Mouse (Mus musculus): ENCODE results near the gene Gm21981. TPM values are rescaled to one million over a fixed set of nuclear protein-coding genes. Genes with fewer than 3 reads are reported as not detected.
"Not testable (repeated sequence)": the region's sequence is repeated elsewhere in the genome, so short reads cannot be mapped to it uniquely, and the experiment has no call there.

Gene Gm21981
- total RNA-seq, 1 experiment from 2014 or later = 0.41 TPM

DNA sequence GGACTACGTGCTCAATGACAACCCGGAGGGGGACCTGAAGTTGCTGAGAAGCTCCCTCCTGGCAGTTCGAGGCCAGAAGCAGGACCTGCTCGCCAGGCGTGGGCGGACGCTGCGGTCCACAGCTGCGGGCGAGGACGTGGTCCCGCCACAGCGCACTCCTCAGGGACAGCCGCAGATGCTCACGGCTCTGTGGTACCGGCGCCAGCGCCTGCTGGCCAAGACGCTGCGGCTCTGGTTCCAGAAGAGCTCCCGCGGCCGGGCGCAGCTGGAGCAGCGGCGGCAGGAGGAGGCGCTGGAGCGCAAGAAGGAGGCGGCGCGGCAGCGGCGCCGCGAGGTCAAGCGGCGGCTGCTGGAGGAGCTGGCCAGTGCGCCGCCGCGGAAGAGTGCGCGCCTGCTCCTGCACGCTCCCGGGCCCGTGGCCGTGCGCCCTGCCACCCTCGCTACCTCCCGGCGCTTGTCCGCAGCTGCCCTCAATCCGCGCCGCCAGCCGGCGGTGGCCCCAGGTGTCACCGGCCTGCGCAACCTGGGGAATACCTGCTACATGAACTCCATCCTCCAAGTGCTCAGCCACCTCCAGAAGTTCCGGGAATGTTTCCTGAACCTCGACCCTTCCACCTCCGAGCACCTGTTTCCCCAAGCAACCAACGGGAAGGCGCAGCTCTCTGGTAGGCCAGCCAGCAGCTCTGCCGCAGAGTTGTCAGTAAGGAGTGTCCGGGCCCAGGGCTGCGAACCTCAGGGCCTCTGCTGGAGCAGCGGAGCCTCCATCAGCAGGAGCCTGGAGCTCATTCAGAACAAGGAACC, 21.7 kb downstream of the Gm21981 start:
- ATAC-seq (replicated peaks; ENCODE audit: low read depth, poor library complexity, severe bottlenecking) = peak; percentile 53

DNA sequence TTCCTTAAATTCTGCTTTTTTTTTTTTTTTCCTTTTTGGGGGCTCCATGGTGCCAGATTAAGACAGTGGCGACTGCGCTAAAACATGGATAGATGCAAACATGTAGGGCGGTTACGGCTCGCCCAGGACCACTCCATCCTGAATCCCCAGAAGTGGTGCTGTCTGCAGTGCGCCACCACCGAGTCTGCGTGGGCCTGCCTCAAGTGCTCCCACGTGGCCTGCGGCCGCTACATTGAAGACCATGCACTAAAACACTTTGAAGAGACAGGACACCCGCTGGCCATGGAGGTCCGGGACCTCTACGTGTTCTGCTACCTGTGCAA, 22.3 kb downstream of the Gm21981 start:
- 0 out of 2 replicates have a peak, but pooled peaks have one; percentile 13 for ATAC-seq (replicated peaks; ENCODE audit: low read depth, poor library complexity, severe bottlenecking)

- ATAC-seq (replicated peaks; ENCODE audit: low read depth, poor library complexity, severe bottlenecking) = no peak
These were observed 25.1 kb downstream of the Gm21981 start for GRCm38 (mm10) chr17:47669166-47669565.

DNA sequence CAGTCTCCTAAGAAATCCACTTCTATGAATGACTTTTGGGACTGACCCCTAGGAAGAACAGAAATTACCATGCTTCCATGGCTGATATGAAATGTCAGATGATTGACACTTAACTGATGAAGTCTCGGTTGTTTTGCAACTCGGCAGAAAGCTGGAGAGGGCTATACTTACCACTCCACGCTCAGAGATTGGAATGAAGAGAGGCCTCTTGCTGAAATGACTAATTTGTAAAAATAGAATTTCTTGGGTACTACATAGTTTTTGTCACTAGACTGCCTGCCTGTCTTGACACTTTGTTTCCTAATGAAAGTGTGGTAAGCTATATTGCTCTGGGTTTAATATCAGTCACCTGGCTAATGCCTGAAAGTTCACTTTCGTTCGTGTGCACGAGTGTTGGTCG, 29.8 kb downstream of the Gm21981 start:
- no peak for ATAC-seq (replicated peaks; ENCODE audit: low read depth, poor library complexity, severe bottlenecking)

DNA sequence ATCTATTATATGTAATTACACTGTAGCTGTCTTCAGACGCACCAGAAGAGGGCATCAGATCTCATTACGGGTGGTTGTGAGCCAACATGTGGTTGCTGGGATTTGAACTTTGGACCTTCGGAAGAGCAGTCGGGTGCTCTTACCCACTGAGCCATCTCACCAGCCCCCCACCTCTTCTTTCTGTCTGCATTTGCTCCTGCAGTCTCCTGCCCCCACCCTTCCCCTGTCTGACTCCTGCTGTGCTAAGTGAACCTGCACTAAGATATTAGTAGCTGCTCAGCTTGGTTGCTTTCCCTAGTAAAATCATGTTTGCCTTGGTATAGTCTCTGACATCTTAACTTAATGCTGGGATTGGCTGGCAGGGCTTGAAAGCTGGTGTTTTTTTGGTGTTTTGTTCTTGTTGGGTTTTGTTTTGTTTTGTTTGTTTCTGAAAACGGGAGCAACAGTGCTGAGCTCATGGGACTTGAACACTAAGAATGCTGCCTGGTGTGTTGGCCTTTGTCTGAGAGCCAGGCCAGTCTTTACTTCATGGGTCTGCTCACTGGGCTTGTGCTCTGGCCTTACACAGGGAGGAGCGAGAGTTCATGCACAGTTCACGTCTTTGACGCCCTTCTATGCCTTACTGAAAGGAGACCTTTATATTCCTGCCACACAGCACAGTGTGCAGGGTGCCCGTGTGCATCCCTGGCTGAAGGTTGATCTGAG, 31.1 kb downstream of the Gm21981 start:
- no peak for ATAC-seq (replicated peaks; ENCODE audit: low read depth, poor library complexity, severe bottlenecking)

DNA sequence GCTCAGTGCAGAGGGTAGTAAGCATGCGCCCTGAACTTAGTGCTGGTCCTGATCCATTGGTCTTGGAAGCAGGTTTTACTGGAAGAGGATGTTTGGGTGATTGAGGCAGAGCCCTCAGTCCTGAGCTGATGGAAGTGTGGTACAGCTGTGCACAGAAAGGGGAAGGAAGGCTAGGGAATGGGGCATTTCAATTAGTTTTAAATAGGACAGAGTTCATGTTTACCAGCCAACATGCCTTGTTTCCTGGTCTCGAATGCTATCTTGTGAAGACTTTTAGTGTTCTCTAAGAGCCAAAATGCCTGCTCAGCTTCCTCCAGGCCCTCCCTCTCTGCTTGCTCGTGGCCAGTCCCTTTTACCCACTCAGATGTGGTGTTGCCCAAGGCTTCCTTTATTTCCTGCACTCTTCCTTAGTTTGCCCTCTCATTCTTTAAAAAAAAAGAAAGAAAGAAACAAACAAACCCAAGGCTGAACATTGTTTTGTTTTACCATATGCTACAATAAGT, 35.5 kb downstream of the Gm21981 start:
- no peak for ATAC-seq (replicated peaks; ENCODE audit: low read depth, poor library complexity, severe bottlenecking)

DNA sequence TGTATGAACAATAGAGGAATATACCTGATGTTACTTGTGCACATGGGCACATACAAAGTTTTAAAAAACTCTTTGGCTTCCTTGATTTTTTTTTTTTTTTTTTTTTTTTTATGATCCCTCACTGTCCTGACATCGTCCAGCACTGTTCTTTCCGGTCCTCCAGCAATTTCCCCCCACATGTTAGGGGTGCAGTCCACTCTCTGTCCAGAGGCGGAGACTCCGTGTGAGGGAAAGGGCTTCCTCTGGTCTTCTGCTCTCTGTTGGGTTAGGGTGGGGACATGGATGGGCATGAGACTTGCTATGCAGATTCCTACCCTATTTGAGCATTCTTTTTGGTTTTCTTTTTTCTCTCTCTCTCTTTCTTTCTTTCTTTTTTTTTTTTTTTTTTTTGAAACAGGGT, 36.4 kb downstream of the Gm21981 start:
- ATAC-seq (replicated peaks; ENCODE audit: low read depth, poor library complexity, severe bottlenecking) = no peak

- no peak for ATAC-seq (replicated peaks; ENCODE audit: low read depth, poor library complexity, severe bottlenecking)
These were observed 38.6 kb downstream of the Gm21981 start for GRCm38 (mm10) chr17:47655697-47656096.

GRCm38 (mm10) chr17:47654346-47654745, 39.9 kb downstream of the Gm21981 start:
- ATAC-seq (replicated peaks; ENCODE audit: low read depth, poor library complexity, severe bottlenecking) = not testable (repeated sequence)

- ATAC-seq (replicated peaks; ENCODE audit: low read depth, poor library complexity, severe bottlenecking) = no peak
These were observed 42.3 kb downstream of the Gm21981 start for GRCm38 (mm10) chr17:47651953-47652352.

DNA sequence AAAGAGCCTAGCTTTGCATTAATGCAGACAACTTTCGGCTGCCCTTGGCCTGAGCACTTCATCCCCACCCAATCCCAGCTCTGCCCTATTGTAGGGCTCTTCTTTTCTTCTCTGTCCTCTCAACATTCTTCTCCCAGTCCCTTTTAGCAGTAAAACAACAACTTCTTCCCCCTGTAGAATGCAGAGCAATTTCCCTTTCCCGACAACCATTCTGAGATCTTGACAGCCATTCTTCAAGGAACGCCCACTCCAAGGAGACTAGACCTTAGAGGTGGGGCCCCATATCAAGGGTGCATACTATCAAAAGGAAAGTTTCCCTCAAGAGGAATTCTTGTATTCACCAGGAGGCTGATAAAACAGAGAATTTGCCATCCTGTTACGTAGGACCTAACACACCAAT, 45.3 kb downstream of the Gm21981 start:
- no peak for ATAC-seq (replicated peaks; ENCODE audit: low read depth, poor library complexity, severe bottlenecking)

GRCm38 (mm10) chr17:47646683-47647082, 47.6 kb downstream of the Gm21981 start:
- peak; percentile 93 for ATAC-seq (replicated peaks; ENCODE audit: low read depth, poor library complexity, severe bottlenecking)

GRCm38 (mm10) chr17:47642992-47643391, 51.3 kb downstream of the Gm21981 start:
- ATAC-seq (replicated peaks; ENCODE audit: low read depth, poor library complexity, severe bottlenecking) = no peak

Other genes with a start within 250 kb of the Gm21981 start
- gene Taf8, start 192.2 kb downstream of the Gm21981 start, total RNA-seq (2017) = 45.2 and 64.5 TPM in 2 replicates
- 45.1 and 61.9 TPM in 2 replicates for gene Ccnd3, start 189.4 kb downstream of the Gm21981 start, total RNA-seq (2017)
- 14.7 and 18.3 TPM in 2 replicates for gene Bysl, start 83.0 kb downstream of the Gm21981 start, total RNA-seq (2017)
- 32.2 and 42.8 TPM in 2 replicates for gene Med20, start 82.9 kb downstream of the Gm21981 start, total RNA-seq (2017)
- 0.69 and 0.97 TPM in 2 replicates for gene Gm20517, start 82.9 kb downstream of the Gm21981 start, total RNA-seq (2017)
- 4.9 and 11.4 TPM in 2 replicates for gene Usp49, start 63.8 kb downstream of the Gm21981 start, total RNA-seq (2017)
- gene Tomm6, start 6.1 kb downstream of the Gm21981 start, total RNA-seq (2017) = 64.8 and 74.6 TPM in 2 replicates
- 0.92 and 1.6 TPM in 2 replicates for gene Frs3, start 5.4 kb downstream of the Gm21981 start, total RNA-seq (2017)
- 0.27 and 0.34 TPM in 2 replicates for gene Prickle4, start 281 bp upstream of the Gm21981 start, total RNA-seq (2017)
- not detected in 2 replicates for gene Pgc, start 32.4 kb upstream of the Gm21981 start, total RNA-seq (2017)
- 5.8 and 6.4 TPM in 2 replicates for gene Tfeb, start 42.6 kb upstream of the Gm21981 start, total RNA-seq (2017)
- 8.5 and 9.2 TPM in 2 replicates for gene Mdfi, start 140.2 kb upstream of the Gm21981 start, total RNA-seq (2017)
- gene Foxp4, start 230.2 kb upstream of the Gm21981 start, total RNA-seq (2017) = 1.8 and 3.7 TPM in 2 replicates

Measured in common myeloid progenitor, adult 5-6 weeks (primary cell).